Mouse (Mus musculus): ENCODE results near the gene Arhgap23. TPM values are rescaled to one million over a fixed set of nuclear protein-coding genes. Genes with fewer than 3 reads are reported as not detected.

Gene Arhgap23
- polyA plus RNA-seq, 1 experiment from 2014 or later = 3.5 TPM

DNA sequence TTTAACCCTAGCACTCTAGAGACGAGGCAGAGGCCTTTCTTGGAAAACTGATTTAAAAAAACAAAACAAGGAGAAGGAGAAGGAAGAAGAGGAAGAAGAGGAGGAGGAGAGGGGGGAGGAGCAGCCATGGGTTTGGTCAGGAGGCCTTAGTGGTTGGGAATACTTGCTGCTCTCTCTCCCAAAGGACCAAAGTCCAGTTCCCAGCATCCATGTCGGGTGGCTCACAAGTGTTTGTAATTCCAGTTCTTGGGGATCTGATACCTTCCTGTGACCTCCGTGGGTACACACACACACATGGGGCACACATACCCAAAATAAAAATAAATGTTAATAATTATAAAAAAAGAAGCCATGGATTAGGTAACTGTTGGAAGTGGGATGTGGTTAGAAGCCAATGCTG is 35.3 kb upstream of the Arhgap23 start:
- WGBS = 50% methylated on average over 3 of the region's 3 CpGs
- H3K36me3 ChIP-seq (ENCODE audit: control insufficient read depth, insufficient read depth) = peaks cover 48% of the 10 kb centered on the region
- TF ChIP-seq CTCF (IDR thresholded peaks at IDR 0.05; ENCODE audit: low read depth) = no peak

GRCm38 (mm10) chr11:97383017-97383416 is 32.3 kb upstream of the Arhgap23 start:
- 88% methylated on average over 2 of the region's 2 CpGs for WGBS
- Histone ChIP-seq H3K4me1 (replicated peaks; ENCODE audit: control insufficient read depth, insufficient read depth, low read length) (no peaks in the 10 kb centered on the region), H3K9me3 (ENCODE audit: control insufficient read depth) (no peaks in the 10 kb centered on the region), H3K27me3 (replicated peaks; ENCODE audit: control insufficient read depth, insufficient read depth, low read length) (no peaks in the 10 kb centered on the region), H3K27ac (ENCODE audit: low read depth, low read length) (no peak overlapping the region), H3K4me3 (ENCODE audit: low read depth, low read length) (no peak overlapping the region), H3K4me2 (replicated peaks; ENCODE audit: low read depth) (no peak overlapping the region), H3K9ac (ENCODE audit: low read depth, low read length) (no peak overlapping the region), H3K36me3 (ENCODE audit: control insufficient read depth, insufficient read depth) (peaks cover 32% of the 10 kb centered on the region)
- no peak for ATAC-seq
- TF ChIP-seq CTCF (IDR thresholded peaks at IDR 0.05; ENCODE audit: low read depth) = no peak

More for the DNA sequence above, 35.3 kb upstream of the Arhgap23 start:
- Histone ChIP-seq H3K4me1 (replicated peaks; ENCODE audit: control insufficient read depth, insufficient read depth, low read length) (no peaks in the 10 kb centered on the region), H3K9ac (ENCODE audit: low read depth, low read length) (no peak overlapping the region), H3K27me3 (replicated peaks; ENCODE audit: control insufficient read depth, insufficient read depth, low read length) (no peaks in the 10 kb centered on the region), H3K4me2 (replicated peaks; ENCODE audit: low read depth) (no peak overlapping the region), H3K27ac (ENCODE audit: low read depth, low read length) (no peak overlapping the region), H3K4me3 (ENCODE audit: low read depth, low read length) (no peak overlapping the region), H3K9me3 (ENCODE audit: control insufficient read depth) (no peaks in the 10 kb centered on the region)
- ATAC-seq = no peak

- no peak overlapping the region for H3K4me2 ChIP-seq (replicated peaks; ENCODE audit: low read depth)
- no peaks in the 10 kb centered on the region for H3K9me3 ChIP-seq (ENCODE audit: control insufficient read depth)
- H3K27ac ChIP-seq (ENCODE audit: low read depth, low read length) = no peak overlapping the region
- no peak for TF ChIP-seq CTCF (IDR thresholded peaks at IDR 0.05; ENCODE audit: low read depth)
- H3K36me3 ChIP-seq (ENCODE audit: control insufficient read depth, insufficient read depth) = peaks cover 26% of the 10 kb centered on the region
- no peak overlapping the region for H3K4me3 ChIP-seq (ENCODE audit: low read depth, low read length)
- no peak for ATAC-seq
- 67% methylated on average over 2 of the region's 2 CpGs for WGBS
- no peak overlapping the region for H3K9ac ChIP-seq (ENCODE audit: low read depth, low read length)
- no peaks in the 10 kb centered on the region for H3K4me1 ChIP-seq (replicated peaks; ENCODE audit: control insufficient read depth, insufficient read depth, low read length)
- H3K27me3 ChIP-seq (replicated peaks; ENCODE audit: control insufficient read depth, insufficient read depth, low read length) = no peaks in the 10 kb centered on the region
These were observed 31.6 kb upstream of the Arhgap23 start for GRCm38 (mm10) chr11:97383764-97384163.

DNA sequence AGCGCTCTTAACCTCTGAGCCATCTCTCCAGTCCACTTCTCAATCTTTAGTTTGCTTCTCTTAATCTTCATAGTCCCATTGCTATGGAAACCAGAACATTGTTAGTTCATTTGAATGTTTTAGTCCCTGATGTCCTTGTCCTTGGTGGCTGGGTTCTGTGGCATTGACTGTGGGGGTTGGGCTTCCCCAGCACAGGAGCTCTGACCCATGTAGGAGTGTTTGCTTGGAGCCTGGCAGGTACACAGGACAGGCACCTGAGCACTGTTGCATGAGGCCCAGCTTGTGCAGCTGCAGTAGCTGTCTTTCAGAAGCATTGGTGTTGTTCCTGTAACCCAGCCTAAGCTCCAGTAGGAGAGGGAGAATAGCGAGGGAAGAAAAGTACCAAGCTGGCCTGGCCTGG is 27.5 kb upstream of the Arhgap23 start:
- Histone ChIP-seq H3K9me3 (ENCODE audit: control insufficient read depth) (no peaks in the 10 kb centered on the region), H3K9ac (ENCODE audit: low read depth, low read length) (no peak overlapping the region), H3K4me1 (replicated peaks; ENCODE audit: control insufficient read depth, insufficient read depth, low read length) (no peaks in the 10 kb centered on the region), H3K27ac (ENCODE audit: low read depth, low read length) (no peak overlapping the region), H3K4me3 (ENCODE audit: low read depth, low read length) (no peak overlapping the region), H3K4me2 (replicated peaks; ENCODE audit: low read depth) (no peak overlapping the region), H3K27me3 (replicated peaks; ENCODE audit: control insufficient read depth, insufficient read depth, low read length) (no peaks in the 10 kb centered on the region), H3K36me3 (ENCODE audit: control insufficient read depth, insufficient read depth) (peaks cover 47% of the 10 kb centered on the region)
- TF ChIP-seq CTCF (IDR thresholded peaks at IDR 0.05; ENCODE audit: low read depth) = no peak
- 96% methylated on average over 2 of the region's 2 CpGs for WGBS
- ATAC-seq = no peak

GRCm38 (mm10) chr11:97389127-97389526 is 26.2 kb upstream of the Arhgap23 start:
- H3K4me1 ChIP-seq (replicated peaks; ENCODE audit: control insufficient read depth, insufficient read depth, low read length) = no peaks in the 10 kb centered on the region
- no peak overlapping the region for H3K27ac ChIP-seq (ENCODE audit: low read depth, low read length)
- no peaks in the 10 kb centered on the region for H3K27me3 ChIP-seq (replicated peaks; ENCODE audit: control insufficient read depth, insufficient read depth, low read length)
- peaks cover 44% of the 10 kb centered on the region for H3K36me3 ChIP-seq (ENCODE audit: control insufficient read depth, insufficient read depth)
- H3K4me2 ChIP-seq (replicated peaks; ENCODE audit: low read depth) = no peak overlapping the region
- WGBS = 89% methylated on average over 8 of the region's 8 CpGs
- TF ChIP-seq CTCF (IDR thresholded peaks at IDR 0.05; ENCODE audit: low read depth) = no peak
- no peak overlapping the region for H3K4me3 ChIP-seq (ENCODE audit: low read depth, low read length)
- ATAC-seq = no peak
- no peaks in the 10 kb centered on the region for H3K9me3 ChIP-seq (ENCODE audit: control insufficient read depth)
- no peak overlapping the region for H3K9ac ChIP-seq (ENCODE audit: low read depth, low read length)

DNA sequence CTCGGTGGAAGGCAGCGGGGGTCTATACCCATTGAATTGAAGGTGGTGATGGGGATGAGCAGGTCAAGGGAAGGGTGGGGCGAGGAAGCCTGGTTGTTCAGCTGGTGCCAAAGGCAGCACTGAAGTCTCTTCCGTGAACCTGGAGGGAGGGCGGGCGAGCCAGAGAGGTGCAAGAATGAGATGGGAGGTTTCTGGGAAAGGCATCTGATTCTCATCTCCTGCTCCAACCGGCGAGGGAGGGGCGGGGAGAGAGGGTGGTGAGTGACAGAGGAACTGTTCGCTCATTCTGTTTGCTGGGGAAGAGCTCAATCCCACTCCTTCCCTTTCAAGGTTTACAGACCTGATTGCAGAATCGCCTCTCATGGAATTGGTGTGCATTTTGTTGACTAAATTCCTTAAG is 21.7 kb upstream of the Arhgap23 start:
- H3K27ac ChIP-seq (ENCODE audit: low read depth, low read length) = no peak overlapping the region
- no peak overlapping the region for H3K4me2 ChIP-seq (replicated peaks; ENCODE audit: low read depth)
- WGBS = 72% methylated on average over 11 of the region's 11 CpGs
- no peak overlapping the region for H3K4me3 ChIP-seq (ENCODE audit: low read depth, low read length)
- H3K9ac ChIP-seq (ENCODE audit: low read depth, low read length) = no peak overlapping the region
- no peaks in the 10 kb centered on the region for H3K4me1 ChIP-seq (replicated peaks; ENCODE audit: control insufficient read depth, insufficient read depth, low read length)
- no peaks in the 10 kb centered on the region for H3K9me3 ChIP-seq (ENCODE audit: control insufficient read depth)
- ATAC-seq = no peak
- H3K36me3 ChIP-seq (ENCODE audit: control insufficient read depth, insufficient read depth) = peaks cover 65% of the 10 kb centered on the region
- H3K27me3 ChIP-seq (replicated peaks; ENCODE audit: control insufficient read depth, insufficient read depth, low read length) = no peaks in the 10 kb centered on the region
- TF ChIP-seq CTCF (IDR thresholded peaks at IDR 0.05; ENCODE audit: low read depth) = no peak

- no peak for ATAC-seq
- Histone ChIP-seq H3K4me1 (replicated peaks; ENCODE audit: control insufficient read depth, insufficient read depth, low read length) (no peaks in the 10 kb centered on the region), H3K4me3 (ENCODE audit: low read depth, low read length) (no peak overlapping the region), H3K9me3 (ENCODE audit: control insufficient read depth) (no peaks in the 10 kb centered on the region), H3K4me2 (replicated peaks; ENCODE audit: low read depth) (no peak overlapping the region), H3K36me3 (ENCODE audit: control insufficient read depth, insufficient read depth) (peaks cover 63% of the 10 kb centered on the region), H3K27ac (ENCODE audit: low read depth, low read length) (no peak overlapping the region), H3K27me3 (replicated peaks; ENCODE audit: control insufficient read depth, insufficient read depth, low read length) (no peaks in the 10 kb centered on the region), H3K9ac (ENCODE audit: low read depth, low read length) (no peak overlapping the region)
- 77% methylated on average over 11 of the region's 11 CpGs for WGBS
- no peak for TF ChIP-seq CTCF (IDR thresholded peaks at IDR 0.05; ENCODE audit: low read depth)
These were observed 21.2 kb upstream of the Arhgap23 start for GRCm38 (mm10) chr11:97394146-97394545.

Data from intestine, postnatal 0 days (tissue).